Mouse (Mus musculus): ENCODE data around the gene H2afj. TPM values are rescaled to one million over a fixed set of nuclear protein-coding genes. Genes with fewer than 3 reads are reported as not detected.

The H2afj gene
- polyA plus RNA-seq, 1 experiment from 2014 or later: 121 TPM

DNA sequence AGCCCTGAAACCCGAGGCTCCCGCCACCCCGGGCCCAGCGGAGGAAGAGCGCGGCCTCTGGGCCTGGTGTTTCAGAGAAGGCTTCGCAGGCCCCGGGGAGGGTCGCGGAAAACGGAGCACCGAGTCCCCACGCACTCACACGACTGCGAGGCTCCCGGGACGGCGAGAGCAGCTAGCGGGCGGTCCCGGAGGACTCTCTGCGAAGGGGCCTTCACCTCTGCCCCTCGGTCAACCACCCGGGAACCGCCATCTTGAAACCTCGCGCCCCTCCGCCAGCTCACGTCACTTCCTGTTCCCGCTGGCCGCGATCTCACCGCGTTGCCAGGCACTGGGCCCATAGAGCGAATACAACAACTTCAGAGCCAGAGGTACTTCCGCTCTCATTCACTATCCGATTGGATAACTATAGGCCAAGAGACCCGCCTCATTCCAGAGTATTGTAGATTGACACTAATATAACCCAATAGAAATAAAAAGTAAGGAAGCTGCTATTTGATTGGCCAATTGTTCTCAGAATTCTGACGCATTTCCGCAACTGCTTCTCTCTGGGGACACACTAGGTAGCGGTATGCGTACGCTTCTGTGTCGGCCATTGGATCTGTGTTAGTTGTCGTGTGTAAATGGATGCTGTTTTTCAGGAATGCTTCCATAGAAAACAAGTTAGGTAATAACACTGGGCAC lies 20.0 kb downstream of the H2afj start, which contains the start of gene Wbp11:
Wbp11 (minus strand) TSS at position 353 of the 681 bp plus-strand sequence.
- peak; percentile 100 for ATAC-seq
- Histone ChIP-seq H3K4me1 (replicated peaks) (peaks cover 13% of the 10 kb centered on the region), H3K36me3 (peaks cover 21% of the 10 kb centered on the region), H3K27ac (peak within 1 kb of the TSS; percentile 85), H3K9ac (replicated peaks) (peak within 1 kb of the TSS; percentile 96), H3K27me3 (peaks cover 18% of the 10 kb centered on the region), H3K9me3 (no peaks in the 10 kb centered on the region), H3K4me3 (replicated peaks) (peak within 1 kb of the TSS; percentile 97), H3K4me2 (replicated peaks) (peak within 1 kb of the TSS; percentile 86)
- WGBS: under 1% methylated on average over 45 of the region's 45 CpGs

DNA sequence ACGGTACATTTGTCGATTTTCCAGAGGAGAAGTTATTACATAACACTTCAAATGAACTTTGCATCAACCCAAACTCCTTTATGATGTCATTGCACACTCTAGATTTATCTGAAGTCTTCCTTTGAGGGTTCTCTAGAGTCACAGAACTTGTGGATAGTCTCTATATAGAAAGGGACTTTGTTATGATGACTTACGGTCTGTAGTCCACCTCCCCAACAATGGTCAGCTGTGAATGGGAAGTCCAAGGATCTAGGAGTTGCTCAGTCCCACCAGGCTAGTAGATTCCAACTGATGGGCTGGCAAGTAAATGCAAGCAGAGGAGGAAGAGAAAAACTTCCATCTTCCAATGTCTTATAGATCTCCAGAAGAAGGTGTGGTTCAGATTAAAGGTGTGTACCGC lies 20.6 kb downstream of the H2afj start:
- Histone ChIP-seq H3K4me1 (replicated peaks) (peaks cover 13% of the 10 kb centered on the region), H3K36me3 (peaks cover 18% of the 10 kb centered on the region), H3K27ac (peak overlapping the region; percentile 85), H3K9ac (replicated peaks) (peak overlapping the region; percentile 61), H3K4me2 (replicated peaks) (peak overlapping the region; percentile 53), H3K4me3 (replicated peaks) (peak overlapping the region; percentile 44), H3K27me3 (peaks cover 18% of the 10 kb centered on the region), H3K9me3 (no peaks in the 10 kb centered on the region)
- peak; percentile 8 for ATAC-seq
- 33% methylated on average over 4 of the region's 4 CpGs for WGBS

DNA sequence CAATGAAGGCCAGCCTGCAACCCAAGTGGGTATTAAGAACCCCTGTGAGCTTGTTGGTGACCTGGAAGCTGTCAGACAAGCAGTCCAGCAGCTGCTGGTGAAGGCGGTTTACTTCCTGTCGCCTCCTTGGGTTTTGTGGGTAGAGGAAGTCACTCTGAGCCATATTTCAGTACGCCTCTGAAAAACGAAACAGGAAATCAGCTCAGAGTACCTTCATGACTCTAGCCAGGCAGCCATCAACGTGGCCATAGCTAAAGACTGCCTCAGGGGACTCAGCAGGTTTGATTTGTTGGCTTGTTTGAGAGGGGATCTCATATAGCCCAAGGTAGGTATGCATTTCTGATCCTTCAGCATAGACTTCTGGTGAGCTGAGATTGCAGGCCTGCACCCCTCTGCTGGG lies 23.7 kb downstream of the H2afj start:
- Histone ChIP-seq H3K9ac (replicated peaks) (no peak overlapping the region), H3K4me1 (replicated peaks) (peaks cover 10% of the 10 kb centered on the region), H3K27ac (no peak overlapping the region), H3K4me3 (replicated peaks) (no peak overlapping the region), H3K36me3 (no peaks in the 10 kb centered on the region), H3K4me2 (replicated peaks) (no peak overlapping the region), H3K27me3 (peaks cover 18% of the 10 kb centered on the region), H3K9me3 (no peaks in the 10 kb centered on the region)
- no peak for ATAC-seq
- 77% methylated on average over 5 of the region's 5 CpGs for WGBS

DNA sequence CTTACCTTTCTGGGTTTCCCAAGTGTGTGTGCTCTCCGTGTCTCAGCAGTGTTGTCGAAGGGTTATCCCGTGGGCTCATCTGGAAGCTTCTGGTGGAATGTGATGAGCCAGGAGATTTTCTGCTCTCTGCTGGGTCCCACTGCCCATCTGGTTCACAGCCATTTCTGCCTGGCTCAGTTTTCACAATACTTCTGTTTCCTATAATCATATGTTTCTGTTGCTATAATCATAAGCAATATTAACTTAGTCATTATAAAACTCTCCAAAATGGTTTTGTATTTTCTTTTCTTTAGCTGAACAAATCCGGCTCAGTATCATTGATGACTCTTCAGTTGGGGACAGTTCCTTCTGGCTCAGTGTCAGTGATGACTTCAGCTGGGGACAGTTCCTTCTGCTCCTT lies 27.3 kb downstream of the H2afj start, which contains the start of gene Smco3:
Smco3 (minus strand) TSS at position 101 of the 400 bp plus-strand sequence.
- ATAC-seq: no peak
- Histone ChIP-seq H3K36me3 (no peaks in the 10 kb centered on the region), H3K27me3 (peaks cover 17% of the 10 kb centered on the region), H3K4me1 (replicated peaks) (no peaks in the 10 kb centered on the region), H3K9me3 (no peaks in the 10 kb centered on the region), H3K9ac (replicated peaks) (no peak within 1 kb of the TSS), H3K27ac (no peak within 1 kb of the TSS), H3K4me3 (replicated peaks) (no peak within 1 kb of the TSS), H3K4me2 (replicated peaks) (no peak within 1 kb of the TSS)
- WGBS: 73% methylated on average over 4 of the region's 4 CpGs

DNA sequence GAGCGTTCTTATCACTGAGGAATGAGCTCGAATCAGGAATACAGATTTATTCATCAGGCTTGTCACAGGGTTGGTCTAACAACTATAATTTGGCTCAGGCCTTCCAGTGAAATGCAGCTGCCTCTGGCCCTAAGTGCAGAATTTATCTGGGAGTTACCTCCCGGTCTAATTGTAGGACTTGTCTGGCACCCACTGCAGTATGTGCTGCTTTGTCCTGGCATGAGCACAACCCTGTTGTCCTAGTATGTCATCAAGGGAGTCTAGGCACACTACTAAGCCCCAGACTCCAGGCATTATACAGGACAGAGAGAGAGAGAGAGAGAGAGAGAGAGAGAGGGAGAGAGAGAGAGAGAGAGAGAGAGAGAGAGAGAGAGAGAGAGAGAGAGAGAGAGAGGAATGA lies 29.3 kb downstream of the H2afj start:
- H3K4me2 ChIP-seq (replicated peaks): no peak overlapping the region
- ATAC-seq: no peak
- H3K27ac ChIP-seq: no peak overlapping the region
- H3K36me3 ChIP-seq: no peaks in the 10 kb centered on the region
- H3K9me3 ChIP-seq: no peaks in the 10 kb centered on the region
- no peaks in the 10 kb centered on the region for H3K4me1 ChIP-seq (replicated peaks)
- H3K4me3 ChIP-seq (replicated peaks): no peak overlapping the region
- no peak overlapping the region for H3K9ac ChIP-seq (replicated peaks)
- WGBS: 89% methylated on average over 3 of the region's 3 CpGs
- no peaks in the 10 kb centered on the region for H3K27me3 ChIP-seq

DNA sequence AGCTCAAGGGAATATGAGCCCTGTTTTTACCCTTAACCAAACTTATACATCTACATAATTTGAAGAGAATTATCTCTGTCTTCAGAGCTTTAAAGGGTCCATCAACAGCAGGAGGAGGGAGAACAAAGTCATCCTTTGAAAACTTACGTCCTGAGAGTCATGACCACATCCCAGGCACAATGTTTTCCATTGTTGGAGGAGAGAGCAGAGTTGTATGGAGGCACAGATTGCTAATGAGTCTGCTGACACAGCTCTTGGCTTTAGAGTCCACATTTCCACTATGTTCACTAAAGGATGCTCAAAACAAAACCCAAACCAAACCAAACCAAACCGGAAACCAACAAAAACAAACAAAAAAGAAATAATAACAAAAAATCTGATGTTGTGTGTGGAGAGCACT lies 36.9 kb downstream of the H2afj start:
- H3K9me3 ChIP-seq: no peaks in the 10 kb centered on the region
- no peak overlapping the region for H3K27ac ChIP-seq
- H3K9ac ChIP-seq (replicated peaks): no peak overlapping the region
- no peak overlapping the region for H3K4me2 ChIP-seq (replicated peaks)
- no peaks in the 10 kb centered on the region for H3K4me1 ChIP-seq (replicated peaks)
- no peak for ATAC-seq
- WGBS: 63% methylated on average over 2 of the region's 2 CpGs
- no peaks in the 10 kb centered on the region for H3K36me3 ChIP-seq
- H3K27me3 ChIP-seq: no peaks in the 10 kb centered on the region
- H3K4me3 ChIP-seq (replicated peaks): no peak overlapping the region

DNA sequence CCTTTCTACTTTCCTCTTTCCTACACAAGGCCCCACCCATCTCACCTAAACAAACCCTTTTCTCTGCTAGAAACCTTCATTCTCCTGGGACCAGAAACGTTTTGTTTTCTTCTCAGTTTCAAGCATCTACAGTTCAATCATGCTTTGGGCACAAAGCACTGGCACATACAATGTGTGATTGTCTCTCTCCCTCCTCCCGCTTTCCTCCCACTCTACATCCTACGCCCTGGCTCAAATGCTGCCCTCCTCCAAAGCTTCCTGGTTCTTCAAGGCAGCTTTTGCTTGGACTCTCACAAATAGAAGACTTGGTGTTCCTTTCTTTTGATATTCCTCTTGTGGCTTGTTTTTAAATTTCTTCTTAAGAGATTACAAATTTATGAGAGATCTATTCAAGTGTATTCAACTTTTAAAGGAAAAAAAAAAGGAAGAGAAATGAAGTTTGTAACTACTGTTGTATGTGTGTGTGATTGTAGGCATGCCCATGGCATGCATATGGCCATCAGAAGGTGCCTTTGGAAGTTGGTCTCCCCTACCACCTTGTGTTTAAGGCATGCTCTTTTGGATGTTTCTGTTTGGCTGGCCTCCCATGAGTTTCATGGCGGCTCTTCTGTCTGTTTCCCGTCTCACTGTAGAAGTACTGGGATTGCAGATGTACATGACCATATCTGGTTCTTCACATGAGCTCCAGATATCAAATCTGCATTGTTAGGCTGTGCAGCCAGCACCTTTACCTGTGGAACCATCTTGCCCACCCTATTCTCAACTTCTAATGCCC lies 37.8 kb downstream of the H2afj start:
- no peak for ATAC-seq
- Histone ChIP-seq H3K36me3 (no peaks in the 10 kb centered on the region), H3K27ac (no peak overlapping the region), H3K9me3 (no peaks in the 10 kb centered on the region), H3K27me3 (no peaks in the 10 kb centered on the region), H3K9ac (replicated peaks) (no peak overlapping the region), H3K4me3 (replicated peaks) (no peak overlapping the region), H3K4me2 (replicated peaks) (no peak overlapping the region), H3K4me1 (replicated peaks) (no peaks in the 10 kb centered on the region)
- 82% methylated on average over 5 of the region's 5 CpGs for WGBS

DNA sequence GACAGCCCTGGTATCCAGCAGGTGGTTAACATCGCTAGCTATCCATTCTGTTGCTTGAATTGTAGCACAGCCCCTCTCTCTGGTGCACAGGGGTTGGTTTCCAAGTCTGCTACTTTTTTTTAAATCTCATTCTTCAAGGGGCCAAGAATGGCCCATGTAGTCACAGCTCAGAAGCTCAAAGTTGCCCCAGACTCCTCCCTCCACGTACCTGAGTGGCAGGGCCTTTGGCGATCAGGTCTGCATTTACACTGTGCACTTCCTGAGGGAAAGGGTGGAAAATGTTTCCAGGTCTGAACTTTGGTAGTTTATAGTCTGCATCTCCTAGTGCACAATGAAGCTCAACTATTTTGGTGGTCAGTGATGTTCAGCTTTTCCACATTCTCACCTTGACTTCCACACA lies 39.2 kb downstream of the H2afj start:
- no peaks in the 10 kb centered on the region for H3K36me3 ChIP-seq
- no peak overlapping the region for H3K4me2 ChIP-seq (replicated peaks)
- WGBS: 91% methylated on average over 3 of the region's 3 CpGs
- no peak overlapping the region for H3K4me3 ChIP-seq (replicated peaks)
- H3K27me3 ChIP-seq: no peaks in the 10 kb centered on the region
- no peaks in the 10 kb centered on the region for H3K9me3 ChIP-seq
- no peak overlapping the region for H3K9ac ChIP-seq (replicated peaks)
- no peak for ATAC-seq
- no peak overlapping the region for H3K27ac ChIP-seq
- no peaks in the 10 kb centered on the region for H3K4me1 ChIP-seq (replicated peaks)

DNA sequence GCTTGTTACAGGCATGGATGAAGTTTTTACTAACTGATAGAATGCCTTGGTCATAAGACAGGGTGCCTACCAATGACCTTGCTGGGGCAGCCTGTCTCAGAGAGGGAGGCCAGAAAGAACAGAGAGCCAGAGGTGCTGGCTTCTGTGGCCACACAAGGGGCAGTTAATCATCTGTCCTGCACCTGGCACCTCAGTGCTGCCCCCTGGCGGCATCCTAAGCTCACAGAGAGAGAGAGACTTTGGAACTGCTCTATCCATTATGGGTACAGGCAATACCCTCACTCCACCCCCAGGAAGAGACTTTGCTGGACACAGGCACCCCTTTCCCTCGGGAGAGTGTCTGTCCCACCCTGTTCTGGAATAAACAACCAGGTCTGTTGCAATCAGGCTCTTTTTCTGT lies 39.7 kb downstream of the H2afj start:
- no peak overlapping the region for H3K4me2 ChIP-seq (replicated peaks)
- H3K4me1 ChIP-seq (replicated peaks): 0 out of 2 replicates have a peak, but pooled peaks cover 2% of the 10 kb centered on the region
- no peak overlapping the region for H3K4me3 ChIP-seq (replicated peaks)
- H3K36me3 ChIP-seq: no peaks in the 10 kb centered on the region
- H3K9me3 ChIP-seq: no peaks in the 10 kb centered on the region
- no peak overlapping the region for H3K27ac ChIP-seq
- H3K9ac ChIP-seq (replicated peaks): no peak overlapping the region
- 20% methylated on average over 2 of the region's 2 CpGs for WGBS
- no peaks in the 10 kb centered on the region for H3K27me3 ChIP-seq
- no peak for ATAC-seq

DNA sequence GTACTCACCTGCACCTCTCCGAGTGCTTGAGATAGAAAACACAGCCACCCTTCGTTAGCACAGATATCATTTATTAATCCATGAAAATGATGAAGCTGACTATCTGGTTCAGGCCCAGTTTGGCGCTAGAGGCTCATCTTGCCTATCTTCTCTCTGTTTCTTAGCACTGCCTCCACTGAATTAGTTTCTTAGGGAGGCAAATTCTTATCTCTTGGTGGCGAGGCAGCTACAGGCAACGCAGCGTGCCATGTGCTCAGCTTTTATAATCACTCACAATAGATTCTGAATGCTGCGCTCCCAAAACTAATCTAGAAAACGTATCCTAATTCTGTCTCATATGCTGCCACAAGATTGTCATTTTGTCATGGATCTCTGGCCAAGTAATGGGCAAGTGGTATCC lies 40.4 kb downstream of the H2afj start:
- Histone ChIP-seq H3K4me1 (replicated peaks) (0 out of 2 replicates have a peak, but pooled peaks cover 2% of the 10 kb centered on the region), H3K9me3 (no peaks in the 10 kb centered on the region), H3K9ac (replicated peaks) (no peak overlapping the region), H3K27ac (no peak overlapping the region), H3K4me2 (replicated peaks) (no peak overlapping the region), H3K36me3 (no peaks in the 10 kb centered on the region), H3K4me3 (replicated peaks) (no peak overlapping the region), H3K27me3 (no peaks in the 10 kb centered on the region)
- no peak for ATAC-seq
- 89% methylated on average over 8 of the region's 8 CpGs for whole genome bisulfite sequencing

DNA sequence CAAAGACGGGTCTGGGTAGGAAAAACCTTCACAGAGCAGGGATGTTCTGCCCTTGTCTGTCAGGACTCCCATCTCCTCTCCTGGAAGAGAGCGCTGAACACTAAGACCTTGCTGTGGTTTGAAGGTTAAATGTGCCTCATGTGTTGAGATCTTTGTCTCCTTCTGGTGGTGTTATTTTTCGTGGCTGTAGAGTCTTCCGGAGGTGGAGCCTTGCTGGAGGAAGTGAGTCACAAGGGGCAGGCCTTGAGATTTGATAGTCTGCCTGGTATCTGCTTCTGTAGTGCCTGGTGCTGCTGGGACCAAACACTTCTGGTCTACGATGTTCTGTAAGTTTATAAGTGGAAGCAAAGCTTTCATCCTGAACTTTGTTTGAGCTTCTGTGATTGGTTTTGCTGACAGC lies 40.9 kb downstream of the H2afj start:
- H3K4me1 ChIP-seq (replicated peaks): 0 out of 2 replicates have a peak, but pooled peaks cover 2% of the 10 kb centered on the region
- ATAC-seq: no peak
- no peaks in the 10 kb centered on the region for H3K36me3 ChIP-seq
- H3K9ac ChIP-seq (replicated peaks): no peak overlapping the region
- H3K4me3 ChIP-seq (replicated peaks): no peak overlapping the region
- H3K4me2 ChIP-seq (replicated peaks): no peak overlapping the region
- H3K9me3 ChIP-seq: no peaks in the 10 kb centered on the region
- WGBS: 90% methylated on average over 5 of the region's 5 CpGs
- H3K27ac ChIP-seq: no peak overlapping the region
- no peaks in the 10 kb centered on the region for H3K27me3 ChIP-seq

DNA sequence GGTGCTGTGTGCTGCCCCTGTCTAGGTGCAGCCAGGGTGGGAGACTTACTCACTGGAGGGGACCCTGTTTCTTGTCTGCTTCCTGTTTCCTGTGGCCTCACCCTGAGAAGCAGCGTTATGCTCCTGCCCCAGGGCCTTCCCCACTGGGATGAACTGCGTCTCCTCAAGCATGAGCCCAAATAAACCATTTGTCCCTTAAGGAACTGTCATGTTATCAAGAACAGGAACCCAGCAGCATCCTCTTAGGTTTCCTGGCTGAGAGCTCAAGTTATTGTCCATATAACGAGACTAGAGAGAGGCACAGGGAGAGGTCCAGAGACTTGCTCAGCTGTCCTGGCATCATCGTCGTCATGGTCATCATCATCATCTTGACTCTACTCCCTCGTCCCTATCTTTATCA lies 42.2 kb downstream of the H2afj start:
- Histone ChIP-seq H3K36me3 (no peaks in the 10 kb centered on the region), H3K4me3 (replicated peaks) (no peak overlapping the region)
- 85% methylated on average over 6 of the region's 6 CpGs for WGBS

More for the DNA sequence above, 42.2 kb downstream of the H2afj start:
- no peaks in the 10 kb centered on the region for H3K27me3 ChIP-seq
- no peak overlapping the region for H3K27ac ChIP-seq
- 0 out of 2 replicates have a peak, but pooled peaks cover 2% of the 10 kb centered on the region for H3K4me1 ChIP-seq (replicated peaks)
- H3K9me3 ChIP-seq: no peaks in the 10 kb centered on the region
- no peak overlapping the region for H3K4me2 ChIP-seq (replicated peaks)
- ATAC-seq: no peak
- no peak overlapping the region for H3K9ac ChIP-seq (replicated peaks)

Data from midbrain, embryonic 13.5 days (tissue).